Mouse (Mus musculus): ENCODE measurements around the gene Tmem254b. TPM values are rescaled to one million over a fixed set of nuclear protein-coding genes. Genes with fewer than 3 reads are reported as not detected.

The Tmem254b gene
- polyA plus RNA-seq (2017; shearing (Covaris generic)): 10 to 100 TPM; 15.6 to 43.7 TPM

GRCm38 (mm10) chr14:26206926-26207247 is at the start of gene Tmem254b:
Gene Tmem254b, minus strand, starts transcription at chr14:26207041.

DNA sequence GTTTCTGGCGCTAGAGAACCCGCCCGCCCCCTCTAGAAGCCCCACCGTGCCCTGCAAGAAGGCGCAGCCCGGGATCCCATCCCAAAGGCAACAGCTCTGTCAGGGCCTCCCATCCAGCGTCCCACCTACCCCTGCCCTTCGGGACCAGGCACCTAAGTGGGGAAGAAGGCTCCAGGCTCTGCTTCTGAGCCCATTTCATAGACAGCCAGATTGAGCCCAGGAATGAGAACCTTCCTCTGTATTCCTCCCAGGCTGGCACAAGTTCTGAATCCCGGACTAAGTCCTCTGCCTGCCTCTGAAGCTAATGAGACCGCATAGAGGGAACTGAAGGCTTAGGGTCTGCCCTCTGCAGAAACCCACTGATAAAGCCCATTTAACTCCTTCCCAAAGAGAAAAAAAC is 24.5 kb downstream of the Tmem254b start, which contains the start of gene Plac9b:
Plac9b (minus strand) TSS at position 101 of the 400 bp plus-strand sequence.

Other genes starting within 250 kb of the Tmem254b start
- gene Duxbl1, start 228.5 kb downstream of the Tmem254b start, polyA plus RNA-seq (2017; shearing (Covaris generic)): under 1 TPM in 1 of 2 experiments, not detected in 1; 0.22 TPM
- not detected for gene Gm9780, start 164.3 kb downstream of the Tmem254b start, polyA plus RNA-seq (2017; shearing (Covaris generic))
- 100 to 1,000 TPM in 1 of 2 experiments, 10 to 100 TPM in 1; 75.8 to 118 TPM for gene Tmem254c, start 139.7 kb downstream of the Tmem254b start, polyA plus RNA-seq (2017; shearing (Covaris generic))
- gene Cphx2, start 125.5 kb downstream of the Tmem254b start, polyA plus RNA-seq (2017; shearing (Covaris generic)): not detected
- gene Cphx3, start 124.7 kb downstream of the Tmem254b start, polyA plus RNA-seq (2017; shearing (Covaris generic)): not detected
- gene Duxbl2, start 88.7 kb downstream of the Tmem254b start, polyA plus RNA-seq (2017; shearing (Covaris generic)): not detected
- not detected for gene Plac9b, start 24.6 kb downstream of the Tmem254b start, polyA plus RNA-seq (2017; shearing (Covaris generic))
- not detected for gene Duxbl3, start 50.9 kb upstream of the Tmem254b start, polyA plus RNA-seq (2017; shearing (Covaris generic))

Measured in activated CD4-positive, CD25-positive, alpha-beta regulatory T cell (primary cell).